Mouse (Mus musculus) liver, embryonic 14.5 days (tissue): ENCODE results near the gene Gtpbp1. TPM values are rescaled to one million over a fixed set of nuclear protein-coding genes. Genes with fewer than 3 reads are reported as not detected.

Experiments used
- ATAC-seq: fragments of 200-750 bp; cut with Nextera tagmentation; 2 replicates; pipeline ENCODE4 v1.8.0; 2017; ENCODE audit warnings: moderate number of reproducible peaks, mild to moderate bottlenecking, moderate library complexity; ENCODE audit not compliant: insufficient read depth
- DNase-seq, 3 experiments: peaks; one replicate each; pipeline ENCODE4 v3.0.0-alpha.2; 2012 to 2013; ENCODE audit warnings: low read depth in 3 of 3, low spot score in 3 of 3
- H3K27ac ChIP-seq: fragments of 300-500 bp; sonication (generic); 2 replicates; pipeline ENCODE4 v1.5.1; 2014; ENCODE audit warnings: moderate library complexity, mild to moderate bottlenecking, control low read depth, inconsistent platforms
- H3K27me3 ChIP-seq: fragments of 300-500 bp; sonication (generic); 2 replicates; pipeline ENCODE4 v1.6.1; 2014; ENCODE audit warnings: mild to moderate bottlenecking, low read length, moderate library complexity; ENCODE audit not compliant: control insufficient read depth, insufficient read depth
- H3K36me3 ChIP-seq: fragments of 300-500 bp; sonication (generic); replicated peaks from 2 replicates; pipeline ENCODE4 v1.6.1; 2014; ENCODE audit warnings: low read depth; ENCODE audit not compliant: control insufficient read depth, insufficient read depth
- H3K4me1 ChIP-seq, 2 experiments: fragments of 200-500 bp in 1 of 2; fragments of 300-500 bp in 1 of 2; sonication (generic) in 1 of 2; replicated peaks; 2 replicates each; pipeline ENCODE4 v1.6.1; 2012 to 2014; ENCODE audit warnings: antibody characterized with exemption in 1 of 2, inconsistent platforms in 1 of 2, low read length in 1 of 2; ENCODE audit not compliant: control insufficient read depth in 2 of 2, insufficient read depth in 2 of 2
- H3K4me2 ChIP-seq: fragments of 300-500 bp; sonication (generic); 2 replicates; pipeline ENCODE4 v1.6.1; 2014; ENCODE audit warnings: low read depth, mild to moderate bottlenecking, control low read depth, moderate library complexity
- H3K4me3 ChIP-seq, 2 experiments: fragments of 200-500 bp in 1 of 2; fragments of 300-500 bp in 1 of 2; sonication (generic) in 1 of 2; 2 replicates each; pipeline ENCODE4 v1.5.1; 2012 to 2014; ENCODE audit warnings: low read depth in 2 of 2, low read length in 2 of 2, mild to moderate bottlenecking in 2 of 2, control low read depth in 1 of 2, inconsistent platforms in 1 of 2, moderate library complexity in 1 of 2; ENCODE audit not compliant: insufficient read depth in 1 of 2
- H3K9ac ChIP-seq: fragments of 300-500 bp; sonication (generic); replicated peaks from 2 replicates; pipeline ENCODE4 v1.6.1; 2014; ENCODE audit warnings: mild to moderate bottlenecking, control low read depth, moderate library complexity
- H3K9me3 ChIP-seq: fragments of 300-500 bp; sonication (generic); 2 replicates; pipeline ENCODE4 v1.6.1; 2016; ENCODE audit warnings: low read length, mixed read lengths; ENCODE audit not compliant: control insufficient read depth
- CTCF ChIP-seq: IDR thresholded peaks from 2 replicates; pipeline ENCODE4 v1.5.1; 2016; ENCODE audit warnings: antibody characterized with exemption, low read depth, control low read depth
- EP300 ChIP-seq: IDR thresholded peaks from 2 replicates; pipeline ENCODE4 v1.6.1; 2016; ENCODE audit warnings: antibody characterized with exemption, low read depth
- WGBS: fragments of 180-500 bp; shearing (Covaris S2); extraction: QIAGEN DNeasy Blood & Tissue Kit; methylation state at CpG from one replicate; pipeline ENCODE4 v1.1.7; 2014; ENCODE audit not compliant: insufficient replicate concordance; 5-methylcytosine and 5-hydroxymethylcytosine counted together
- polyA plus RNA-seq, 2 experiments: library from polyadenylated mRNA; depleted of rRNA in 1 of 2; stranded (reverse) in 1 of 2; unstranded in 1 of 2; fragments of >200 nt; fragmentation: Nextera tagmentation in 1 of 2; extraction: Ambion mirVana in 1 of 2; gene quantifications; 2 replicates each; pipeline versions ENCODE4 v1.2.1 to v1.2.3; 2012 to 2014

Gene Gtpbp1
- polyA plus RNA-seq (2012; rRNA removed) (23.5 and 23.7 TPM in 2 replicates), polyA plus RNA-seq (2014; fragmentation: Nextera tagmentation; extraction: Ambion mirVana) (22.6 and 28.2 TPM in 2 replicates)

DNA sequence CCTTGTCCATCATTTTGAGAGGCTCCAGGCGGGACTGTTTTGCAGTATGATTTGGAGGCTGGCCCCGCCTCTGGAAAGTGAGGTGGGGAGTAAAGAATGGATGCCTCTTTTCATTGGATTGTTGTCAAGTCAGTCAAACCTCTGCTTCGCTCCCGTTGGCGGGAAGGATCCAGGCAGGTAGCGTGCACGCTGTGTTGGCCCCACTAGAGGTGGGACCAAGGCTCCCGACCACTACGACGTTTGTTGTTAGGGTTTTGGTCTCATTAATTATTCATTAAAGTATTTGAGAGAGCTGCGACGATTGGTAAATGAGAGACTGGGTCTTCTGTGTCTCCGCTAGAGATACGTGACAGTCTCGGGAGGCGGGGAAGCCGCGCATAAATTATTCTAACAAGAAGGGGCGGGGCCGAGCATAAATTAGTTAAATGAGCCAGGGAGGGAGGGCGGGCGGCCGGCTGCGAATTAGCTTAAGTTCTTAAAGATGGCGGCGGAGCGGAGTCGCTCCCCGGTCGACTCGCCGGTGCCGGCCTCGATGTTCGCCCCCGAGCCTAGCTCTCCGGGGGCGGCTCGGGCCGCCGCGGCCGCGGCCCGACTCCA is at the start of gene Gtpbp1:
Gene Gtpbp1 (plus strand): TSS at position 420 of the 597 bp plus-strand sequence.
- Histone ChIP-seq H3K4me2 (peak within 1 kb of the TSS; percentile 95), H3K4me1 (peaks cover 53 to 61% of the 10 kb centered on the region in 2 experiments)

DNA sequence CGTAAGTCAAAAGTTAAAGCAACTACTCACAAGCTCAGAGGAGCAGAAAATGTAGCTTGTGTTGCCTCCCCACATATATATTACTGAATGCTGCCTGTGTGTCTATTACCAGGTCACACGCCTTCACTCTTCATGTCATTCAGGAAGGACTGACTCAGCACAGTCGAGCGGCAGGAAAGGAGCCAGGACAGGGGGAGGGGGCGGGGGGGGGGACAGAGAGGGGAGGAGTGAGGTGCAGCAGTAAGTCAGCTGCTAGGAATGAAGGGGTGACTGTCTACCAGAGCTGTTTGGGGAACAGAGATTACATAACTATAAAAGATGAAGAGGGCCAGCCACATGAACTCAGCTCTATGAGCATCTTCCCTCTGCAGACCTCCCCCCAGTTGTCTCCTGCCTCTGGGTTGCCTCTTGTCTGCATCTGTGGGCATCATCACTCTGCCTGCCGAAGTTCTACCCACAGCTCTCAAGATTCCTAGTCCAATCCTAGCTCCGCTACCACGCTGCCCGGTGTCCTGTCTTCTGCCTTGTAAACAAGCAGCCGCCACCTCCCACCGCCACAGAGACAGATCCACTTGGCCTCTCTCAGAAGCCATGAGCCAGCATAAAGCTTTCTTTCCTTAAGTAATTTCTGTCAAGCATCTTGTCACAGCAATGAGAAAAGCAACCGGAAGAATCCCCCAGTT is 49.4 kb upstream of the Gtpbp1 start:
- 52% methylated on average over 12 of the region's 12 CpGs for WGBS
- H3K9ac ChIP-seq, result no peak overlapping the region
- no peaks in the 10 kb centered on the region for H3K4me1 ChIP-seq
- no peak overlapping the region for H3K27ac ChIP-seq
- ATAC-seq (no peak), DNase-seq (no peak)
- H3K36me3 ChIP-seq, result no peaks in the 10 kb centered on the region
- H3K4me3 ChIP-seq, result no peak overlapping the region
- TF ChIP-seq CTCF (no peak), EP300 (no peak)
- no peaks in the 10 kb centered on the region for H3K27me3 ChIP-seq
- no peak overlapping the region for H3K4me2 ChIP-seq
- H3K9me3 ChIP-seq, result no peaks in the 10 kb centered on the region

More for the DNA sequence above, at the start of gene Gtpbp1:
- WGBS, result under 1% methylated on average over 45 of the region's 45 CpGs
- no peak for TF ChIP-seq CTCF
- peak; percentile 34; the same call in 1 of the 2 replicates for TF ChIP-seq EP300
- DNase-seq (peak; percentile 100), ATAC-seq (peak; percentile 85)
- H3K9me3 ChIP-seq, result no peaks in the 10 kb centered on the region
- no peaks in the 10 kb centered on the region for H3K27me3 ChIP-seq
- H3K9ac ChIP-seq, result peak within 1 kb of the TSS; percentile 94
- H3K36me3 ChIP-seq, result peaks cover 2% of the 10 kb centered on the region; the same call in 1 of the 2 replicates
- H3K4me3 ChIP-seq, result peak within 1 kb of the TSS; percentile 65 to 94
- H3K27ac ChIP-seq, result peak within 1 kb of the TSS; percentile 90

- H3K9ac ChIP-seq, result no peak overlapping the region
- no peak overlapping the region for H3K4me2 ChIP-seq
- no peaks in the 10 kb centered on the region for H3K27me3 ChIP-seq
- H3K4me3 ChIP-seq, result no peak overlapping the region
- no peak for DNase-seq
- WGBS, result 38% methylated on average over 2 of the region's 2 CpGs
- H3K9me3 ChIP-seq, result no peaks in the 10 kb centered on the region
- no peak overlapping the region for H3K27ac ChIP-seq
- no peak for TF ChIP-seq EP300
- no peak for TF ChIP-seq CTCF
- H3K4me1 ChIP-seq, result no peaks in the 10 kb centered on the region
- no peak for ATAC-seq
- H3K36me3 ChIP-seq, result no peaks in the 10 kb centered on the region
Measured at GRCm38 (mm10) chr15:79645483-79645882, 45.2 kb upstream of the Gtpbp1 start.

GRCm38 (mm10) chr15:79648130-79648529 is 42.5 kb upstream of the Gtpbp1 start:
- no peak overlapping the region for H3K27ac ChIP-seq
- H3K4me3 ChIP-seq, result no peak overlapping the region
- 77% methylated on average over 12 of the region's 12 CpGs for WGBS
- DNase-seq, result no peak
- no peaks in the 10 kb centered on the region for H3K4me1 ChIP-seq
- no peaks in the 10 kb centered on the region for H3K27me3 ChIP-seq
- TF ChIP-seq EP300 (no peak), CTCF (no peak)
- ATAC-seq, result no peak
- H3K9me3 ChIP-seq, result no peaks in the 10 kb centered on the region
- no peak overlapping the region for H3K4me2 ChIP-seq
- H3K36me3 ChIP-seq, result no peaks in the 10 kb centered on the region
- no peak overlapping the region for H3K9ac ChIP-seq

DNA sequence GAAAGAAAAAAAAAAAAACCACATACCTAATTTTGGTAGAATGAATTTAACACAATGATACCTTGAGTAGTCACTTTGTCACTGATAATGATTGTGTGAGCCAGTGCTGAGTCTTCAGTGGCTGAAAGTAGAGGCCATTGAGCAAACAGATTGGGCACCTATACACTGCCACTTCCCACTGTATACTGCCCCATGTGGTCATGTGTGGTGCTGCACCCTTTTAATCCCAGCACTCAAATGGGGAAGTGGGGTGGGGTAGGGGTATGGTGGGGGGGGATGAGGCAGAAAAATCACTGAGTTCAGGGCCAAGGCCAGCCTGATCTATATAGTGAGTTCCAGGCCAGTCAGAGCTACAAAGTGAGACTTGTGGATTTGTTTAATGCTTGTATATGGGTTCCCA is 40.1 kb upstream of the Gtpbp1 start:
- Histone ChIP-seq H3K36me3 (no peaks in the 10 kb centered on the region), H3K27me3 (no peaks in the 10 kb centered on the region), H3K4me3 (no peak overlapping the region), H3K27ac (no peak overlapping the region), H3K4me1 (no peaks in the 10 kb centered on the region), H3K4me2 (no peak overlapping the region), H3K9ac (no peak overlapping the region), H3K9me3 (no peaks in the 10 kb centered on the region)
- TF ChIP-seq CTCF, result peak; percentile 82
- TF ChIP-seq EP300, result no peak
- DNase-seq (peak in 2 of 3 experiments; percentile 35 to 36), ATAC-seq (no peak)
